Mouse (Mus musculus) right cerebral cortex, postnatal 36 days (tissue): ENCODE measurements around the gene B3glct.

Experiments
- DNase-seq, 2 experiments: peaks; one replicate each; pipeline ENCODE4 v3.0.0; 2022; ENCODE audit warnings: low spot score in 2 of 2, mixed read lengths in 1 of 2

The B3glct gene

DNA sequence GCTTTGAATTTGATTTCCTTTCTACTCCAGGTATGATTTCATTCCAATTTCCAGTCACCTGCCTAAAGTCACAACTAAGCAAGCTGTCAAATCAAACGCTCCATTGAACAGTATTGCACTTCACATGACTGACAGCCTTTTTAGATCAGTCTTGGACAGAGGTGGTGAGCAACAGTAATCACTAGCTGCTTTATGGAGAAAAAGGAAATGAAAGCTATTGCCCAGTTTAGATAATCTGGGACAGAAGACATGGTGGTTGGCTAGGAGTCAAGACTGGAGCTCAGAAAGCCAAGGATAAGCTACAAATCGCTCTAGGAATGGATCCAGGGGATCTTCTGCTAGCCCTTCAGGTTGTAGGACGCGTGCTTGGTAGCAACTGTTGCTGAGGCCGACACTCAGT lies 14.6 kb upstream of the B3glct start:
- no peak for DNase-seq

GRCm38 (mm10) chr5:149677196-149677595 lies 834 bp upstream of the B3glct start:
- no peak for DNase-seq

- no peak for DNase-seq
Measured at GRCm38 (mm10) chr5:149678990-149679348, 939 bp downstream of the B3glct start.

- DNase-seq, result no peak
Measured at GRCm38 (mm10) chr5:149679362-149679761, 1.3 kb downstream of the B3glct start.

DNA sequence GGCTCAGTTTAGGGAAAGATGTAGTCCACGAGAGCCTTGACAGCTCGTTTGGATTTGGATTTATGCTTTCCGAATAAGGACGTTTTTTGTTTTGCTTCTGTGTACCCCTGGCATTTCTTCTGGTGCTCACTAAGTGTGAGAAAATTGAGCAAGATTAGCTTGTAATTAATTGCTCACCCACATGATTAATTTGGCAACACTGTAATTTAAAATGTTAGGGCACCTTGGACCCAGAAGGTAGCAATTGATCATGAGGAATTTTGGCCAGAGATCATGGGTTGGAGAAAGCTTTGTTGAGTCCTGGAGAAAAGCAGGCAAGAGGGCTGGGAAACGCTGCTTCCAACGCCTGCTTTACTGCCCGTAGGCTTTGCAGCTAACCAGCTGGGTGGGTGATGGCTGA lies 1.9 kb downstream of the B3glct start:
- DNase-seq, result no peak

DNA sequence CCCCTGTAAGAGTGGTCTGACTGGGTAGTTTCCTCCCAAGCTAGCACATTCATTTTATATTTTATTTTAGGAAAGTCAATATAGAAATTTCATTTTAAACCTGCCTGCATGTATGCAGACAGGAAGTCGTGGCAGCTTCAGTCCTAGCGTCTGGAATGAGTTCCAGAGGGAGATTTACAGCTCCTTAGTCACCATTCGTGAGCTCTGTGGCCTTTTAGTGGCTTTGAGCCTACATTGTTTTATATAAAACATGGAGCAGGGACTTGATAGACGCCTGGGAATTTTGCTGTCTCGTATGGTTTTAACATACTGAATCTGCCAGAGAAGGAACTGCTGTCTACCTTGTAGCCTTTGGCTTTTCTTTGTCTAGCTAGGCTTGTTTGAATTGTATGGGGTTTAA lies 2.9 kb downstream of the B3glct start:
- no peak for DNase-seq

- DNase-seq, result no peak
Measured at GRCm38 (mm10) chr5:149689860-149690259, 11.8 kb downstream of the B3glct start.

- peak in 1 of 2 experiments; percentile 25 for DNase-seq
Measured at GRCm38 (mm10) chr5:149692548-149692947, 14.5 kb downstream of the B3glct start.

- DNase-seq, result no peak
Measured at GRCm38 (mm10) chr5:149693200-149693599, 15.2 kb downstream of the B3glct start.

DNA sequence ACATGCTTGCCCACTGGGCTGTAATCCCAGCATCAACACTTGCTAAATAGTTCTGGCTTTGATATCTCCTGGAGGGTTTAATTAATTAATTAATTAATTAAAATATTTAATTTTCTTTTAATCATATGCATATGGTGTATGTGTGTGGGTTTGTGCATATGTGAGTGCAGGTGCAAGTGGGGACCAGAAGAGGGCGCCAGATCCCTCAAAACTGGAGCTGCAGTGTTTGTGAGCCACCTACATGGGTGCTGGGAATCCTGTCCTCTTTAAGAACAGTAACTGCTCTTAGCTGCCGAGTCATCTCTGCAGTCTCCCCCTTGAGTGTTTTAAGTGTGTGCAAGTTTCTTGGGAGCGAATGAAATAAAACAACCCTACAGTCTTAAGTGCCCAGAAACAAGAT lies 15.9 kb downstream of the B3glct start:
- no peak for DNase-seq

- DNase-seq, result no peak
Measured at GRCm38 (mm10) chr5:149695077-149695750, 17.2 kb downstream of the B3glct start.

GRCm38 (mm10) chr5:149702770-149703169 lies 24.7 kb downstream of the B3glct start:
- DNase-seq, result no peak

GRCm38 (mm10) chr5:149711545-149711944 lies 33.5 kb downstream of the B3glct start:
- DNase-seq, result no peak

GRCm38 (mm10) chr5:149713170-149713774 lies 35.2 kb downstream of the B3glct start:
- peak; percentile 30 to 51 for DNase-seq

DNA sequence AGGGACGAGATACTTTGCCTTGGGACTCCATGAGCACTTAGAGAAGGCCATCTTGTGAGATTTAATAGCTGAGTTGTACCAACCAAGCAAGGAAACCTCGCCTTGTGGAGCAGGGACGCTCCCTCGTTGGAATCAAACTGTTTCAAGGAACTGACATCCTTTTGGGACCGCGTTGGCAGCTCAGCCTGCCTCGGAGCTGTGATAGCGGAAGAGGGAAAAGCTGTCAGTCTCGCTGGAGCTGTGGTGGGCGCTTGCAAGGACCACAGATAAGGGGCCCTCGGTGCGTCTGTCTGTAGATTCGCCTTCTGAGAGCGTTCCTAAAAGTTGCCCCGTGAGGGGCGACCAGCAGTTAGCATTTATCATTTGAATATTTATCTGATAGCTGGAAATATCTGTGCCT lies 35.8 kb downstream of the B3glct start:
- DNase-seq, result no peak

DNA sequence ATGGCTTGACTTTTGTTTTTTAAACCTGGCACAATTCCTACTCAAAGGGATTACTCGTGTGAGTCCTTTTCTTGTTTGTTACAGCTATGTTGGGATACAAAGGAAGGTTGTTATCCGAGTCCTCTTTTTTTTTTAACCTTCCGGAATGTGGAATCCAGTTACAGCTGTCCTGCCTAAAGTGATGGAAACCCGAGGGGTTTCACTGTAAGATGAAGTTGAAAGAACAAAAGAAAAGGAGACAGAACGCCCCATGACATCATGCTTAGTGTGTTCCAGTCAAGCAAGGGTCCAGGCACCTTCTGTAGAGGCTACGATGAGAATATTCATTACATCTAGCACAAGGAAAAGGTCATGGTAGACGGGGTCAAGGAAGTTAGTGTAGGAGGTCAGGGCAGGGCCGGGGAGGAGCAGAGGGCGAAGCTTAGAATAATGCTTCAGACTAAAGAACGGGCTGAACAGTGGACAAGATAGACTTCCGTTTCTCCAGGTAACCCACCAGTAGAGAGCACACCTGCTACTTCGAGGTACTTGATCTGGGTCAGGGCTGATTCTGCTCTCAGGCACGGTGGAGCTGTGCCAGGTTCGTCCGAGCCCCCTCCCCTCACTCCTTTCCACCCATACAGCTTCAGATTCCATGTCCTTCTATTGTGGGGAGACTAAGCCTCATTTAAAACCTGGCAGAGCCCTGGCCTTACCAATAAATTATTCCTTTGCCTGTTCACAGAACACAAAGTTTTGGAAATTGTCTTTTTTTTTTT lies 37.7 kb downstream of the B3glct start:
- no peak for DNase-seq

- DNase-seq, result no peak
Measured at GRCm38 (mm10) chr5:149716329-149716690, 38.3 kb downstream of the B3glct start.

- no peak for DNase-seq
Measured at GRCm38 (mm10) chr5:149731776-149732175, 53.7 kb downstream of the B3glct start.

DNA sequence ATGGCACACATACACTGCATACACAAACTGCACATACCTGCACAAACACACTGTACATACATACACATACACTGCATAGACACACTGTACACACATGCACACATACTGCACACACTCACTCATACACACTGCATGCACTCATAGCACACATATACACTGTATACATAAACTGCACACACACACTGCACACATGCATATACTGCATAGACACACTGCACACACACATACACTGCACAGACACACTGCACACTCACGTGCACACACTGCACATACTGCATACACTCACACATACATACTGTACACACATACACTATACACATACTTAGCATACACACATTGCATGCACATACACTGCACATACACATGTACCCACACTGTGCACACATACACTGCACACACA lies 59.2 kb downstream of the B3glct start:
- no peak for DNase-seq

GRCm38 (mm10) chr5:149740145-149740544 lies 62.1 kb downstream of the B3glct start:
- no peak for DNase-seq

DNA sequence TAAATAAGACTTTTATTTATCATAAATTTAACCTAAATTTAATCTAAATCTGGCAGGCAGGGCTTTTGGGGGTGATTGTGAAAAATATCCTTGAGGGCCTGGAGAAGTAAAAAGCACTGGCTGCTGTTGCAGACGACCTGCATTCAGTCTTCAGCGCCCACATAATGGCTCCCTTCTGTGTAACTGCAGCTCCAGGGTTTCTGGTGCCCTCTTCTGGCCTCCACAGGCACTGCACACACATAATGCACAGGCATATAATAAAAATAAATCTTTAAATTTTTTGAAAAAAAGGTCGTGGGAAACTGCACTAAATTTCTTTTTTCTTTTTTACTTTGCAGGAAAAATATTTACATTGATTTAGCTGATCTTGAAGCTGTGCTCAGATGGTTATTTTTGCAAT lies 62.7 kb downstream of the B3glct start:
- DNase-seq, result no peak

- no peak for DNase-seq
Measured at GRCm38 (mm10) chr5:149742286-149742685, 64.3 kb downstream of the B3glct start.

DNA sequence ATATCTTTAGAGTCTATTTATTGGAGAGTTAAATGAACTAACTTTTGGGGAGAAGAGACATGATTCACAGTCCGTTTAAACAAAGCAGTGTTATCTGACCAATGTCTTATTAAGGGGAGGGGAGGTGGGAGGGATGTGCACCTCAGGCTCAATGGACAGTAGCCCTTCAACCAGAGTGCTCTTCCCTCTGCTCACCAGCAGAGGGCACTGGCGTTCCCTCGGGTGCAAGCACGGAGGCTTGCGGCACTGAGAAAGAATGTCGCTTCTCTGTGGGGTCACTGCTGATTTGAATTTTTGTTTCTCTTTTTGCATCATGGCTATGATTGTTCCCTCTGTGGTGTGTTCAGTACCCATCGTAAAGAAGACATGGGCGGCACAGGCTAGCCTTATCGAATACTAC lies 67.0 kb downstream of the B3glct start:
- DNase-seq, result no peak
